Mouse (Mus musculus) gastrocnemius, adult 8-10 months (tissue): Measurements from ENCODE around the gene Slc7a1. TPM values are rescaled to one million over a fixed set of nuclear protein-coding genes. Genes with fewer than 3 reads are reported as not detected.
"Not testable (repeated sequence)": the region's sequence is repeated elsewhere in the genome, so short reads cannot be mapped to it uniquely, and the experiment has no call there.

ENCODE experiments used
- DNase-seq, 2 experiments: peaks; one replicate each; pipeline ENCODE4 v3.0.0; 2022; ENCODE audit warnings: low spot score in 2 of 2
- total RNA-seq, 4 experiments: library from RNA; stranded (reverse); gene quantifications; 2 replicates each; pipeline ENCODE4 v1.2.4; 2022

The Slc7a1 gene
- total RNA-seq, 4 experiments from 2014 or later = 1.5 to 3.5 (median 1.9) TPM

GRCm38 (mm10) chr5:148328982-148329381, 70.7 kb downstream of the Slc7a1 start:
- DNase-seq = no peak

GRCm38 (mm10) chr5:148326295-148326694, 73.4 kb downstream of the Slc7a1 start:
- not testable (repeated sequence) for DNase-seq

- no peak for DNase-seq
Measured at GRCm38 (mm10) chr5:148325317-148325885, 74.3 kb downstream of the Slc7a1 start.

- no peak for DNase-seq
Measured at GRCm38 (mm10) chr5:148314931-148315330, 84.8 kb downstream of the Slc7a1 start.

GRCm38 (mm10) chr5:148312443-148312842, 87.3 kb downstream of the Slc7a1 start:
- no peak for DNase-seq

DNA sequence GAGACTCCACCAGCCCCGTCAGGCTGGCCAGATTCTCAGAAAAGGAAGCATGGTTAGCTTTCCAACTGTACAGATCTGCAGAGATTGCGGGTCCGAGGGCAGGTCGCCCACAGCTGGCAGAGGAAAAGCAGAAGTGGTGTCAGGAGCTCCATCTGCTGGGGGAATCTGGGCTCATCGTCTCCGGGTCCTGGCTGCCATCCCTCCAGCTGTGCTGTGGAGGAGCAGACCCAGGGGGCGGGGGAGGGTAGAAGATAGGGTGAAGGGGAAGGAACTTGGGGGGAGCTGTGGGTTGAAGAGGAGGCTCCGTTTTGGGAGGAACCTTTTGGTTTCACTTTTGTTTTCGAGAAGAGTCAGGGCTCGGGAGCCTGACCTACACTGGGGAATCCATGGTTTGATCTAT, 88.9 kb downstream of the Slc7a1 start:
- DNase-seq = no peak

DNA sequence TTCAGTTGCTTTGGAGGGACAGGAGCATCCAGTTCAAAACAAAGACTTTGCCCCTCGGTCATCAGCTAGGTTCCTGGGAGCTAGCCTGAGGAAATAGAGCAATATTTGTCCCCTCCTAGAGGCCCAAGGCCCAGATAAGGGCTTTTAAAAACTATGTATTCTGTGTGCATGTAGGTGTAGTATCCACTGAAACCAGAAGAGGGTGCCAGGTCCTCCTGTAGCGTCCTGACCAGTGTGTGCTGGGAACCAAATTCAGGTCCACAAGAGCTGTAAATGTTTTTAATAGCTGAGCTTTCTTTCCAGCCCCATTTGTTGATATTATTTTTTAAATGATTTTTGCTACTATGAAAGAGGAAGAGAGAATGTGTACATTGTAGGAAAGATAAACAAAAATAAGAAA, 95.6 kb downstream of the Slc7a1 start:
- DNase-seq = no peak

- no peak for DNase-seq
Measured at GRCm38 (mm10) chr5:148302968-148303367, 96.7 kb downstream of the Slc7a1 start.

DNA sequence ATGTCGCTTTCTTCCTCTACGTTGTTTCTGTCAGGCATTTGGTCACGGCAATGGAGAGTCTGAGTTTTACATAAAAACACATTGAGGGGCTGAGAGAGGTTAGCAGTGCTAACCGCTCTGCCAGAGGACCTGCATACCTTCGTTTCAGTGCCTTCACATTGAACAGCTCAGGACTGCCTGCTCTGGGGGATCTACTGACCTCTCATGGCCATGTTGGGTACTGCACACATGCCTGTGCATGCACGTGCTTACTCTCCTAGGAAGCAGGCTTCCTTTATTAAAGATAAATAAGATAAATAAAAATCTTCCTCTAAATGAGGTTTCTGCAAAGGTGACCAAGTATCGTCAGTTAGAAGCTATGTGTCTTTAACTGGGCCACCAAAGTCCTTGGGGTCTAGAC, 106.4 kb downstream of the Slc7a1 start:
- no peak for DNase-seq

DNA sequence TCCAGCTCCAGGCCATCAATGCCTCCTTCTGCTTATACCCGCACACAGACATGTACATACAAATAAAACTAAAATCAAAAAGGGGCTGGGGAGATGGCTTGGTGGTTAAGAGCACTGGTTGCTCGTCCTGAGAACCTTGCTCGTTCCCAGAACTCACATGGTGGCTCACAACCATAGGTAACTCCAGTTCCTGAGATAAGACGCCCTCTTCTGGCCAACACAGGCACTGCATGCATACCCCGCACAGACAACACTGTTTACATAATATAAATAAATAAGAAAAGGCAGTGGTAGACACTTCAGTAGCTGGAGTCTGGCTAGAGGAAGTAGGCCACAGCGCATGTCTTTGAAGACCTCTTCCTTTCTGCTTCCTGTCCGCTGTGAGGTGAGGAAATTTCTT, 106.8 kb downstream of the Slc7a1 start:
- no peak for DNase-seq

- no peak for DNase-seq
Measured at GRCm38 (mm10) chr5:148289951-148290350, 109.8 kb downstream of the Slc7a1 start.

DNA sequence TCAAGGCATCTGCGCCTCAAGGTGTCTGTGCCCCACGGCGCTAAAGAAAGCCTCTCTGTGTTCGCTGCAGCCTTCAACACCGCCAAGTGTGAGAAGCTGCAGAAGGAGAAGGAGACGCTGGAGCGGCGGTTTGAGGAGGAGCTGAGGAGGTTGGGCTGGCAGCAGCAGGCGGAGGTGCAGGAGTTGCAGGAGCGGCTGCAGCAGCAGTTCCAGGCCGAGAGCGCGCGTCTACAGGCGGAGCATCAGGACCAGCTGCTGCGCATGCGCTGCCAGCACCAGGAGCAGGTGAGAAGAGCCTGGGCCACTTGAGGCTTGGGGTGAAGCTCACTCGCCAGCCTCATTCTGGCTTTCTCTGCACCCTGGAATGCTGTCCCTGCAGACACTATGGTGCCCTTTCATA, 110.9 kb downstream of the Slc7a1 start:
- DNase-seq = no peak

GRCm38 (mm10) chr5:148287529-148287928, 112.2 kb downstream of the Slc7a1 start:
- DNase-seq = no peak

GRCm38 (mm10) chr5:148283584-148283983, 116.1 kb downstream of the Slc7a1 start:
- DNase-seq = no peak

- DNase-seq = no peak
Measured at GRCm38 (mm10) chr5:148283177-148283576, 116.5 kb downstream of the Slc7a1 start.

- no peak for DNase-seq
Measured at GRCm38 (mm10) chr5:148282631-148283030, 117.1 kb downstream of the Slc7a1 start.

DNA sequence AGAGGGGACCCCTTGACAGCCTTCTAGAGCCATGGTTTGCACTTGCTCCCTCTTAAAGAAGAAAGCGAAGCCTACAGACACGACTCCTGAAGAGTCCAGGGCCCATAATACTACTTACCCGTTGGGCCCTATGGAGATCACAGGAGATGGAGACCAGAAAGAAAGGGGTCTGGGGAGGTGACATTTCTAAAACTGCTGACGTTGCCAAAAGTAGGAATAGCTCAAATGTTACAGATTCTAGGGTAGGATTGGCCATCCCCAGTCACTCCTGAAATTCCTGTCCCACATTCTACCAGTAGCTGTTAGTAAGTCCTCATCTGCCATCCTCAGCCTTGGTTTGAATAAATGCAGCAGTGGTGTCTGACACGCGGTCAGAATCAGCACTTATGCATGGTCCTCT, 117.6 kb downstream of the Slc7a1 start:
- no peak for DNase-seq

GRCm38 (mm10) chr5:148280321-148280720, 119.4 kb downstream of the Slc7a1 start:
- no peak for DNase-seq

GRCm38 (mm10) chr5:148278233-148278632, 121.5 kb downstream of the Slc7a1 start:
- no peak for DNase-seq

Other genes with a start within 250 kb of the Slc7a1 start
- gene Ubl3, start 152.9 kb upstream of the Slc7a1 start, total RNA-seq = 100 to 1,000 TPM; 142 to 218 (median 178) TPM